Mouse (Mus musculus): ENCODE results near the gene Arid3b.

Gene Arid3b

DNA sequence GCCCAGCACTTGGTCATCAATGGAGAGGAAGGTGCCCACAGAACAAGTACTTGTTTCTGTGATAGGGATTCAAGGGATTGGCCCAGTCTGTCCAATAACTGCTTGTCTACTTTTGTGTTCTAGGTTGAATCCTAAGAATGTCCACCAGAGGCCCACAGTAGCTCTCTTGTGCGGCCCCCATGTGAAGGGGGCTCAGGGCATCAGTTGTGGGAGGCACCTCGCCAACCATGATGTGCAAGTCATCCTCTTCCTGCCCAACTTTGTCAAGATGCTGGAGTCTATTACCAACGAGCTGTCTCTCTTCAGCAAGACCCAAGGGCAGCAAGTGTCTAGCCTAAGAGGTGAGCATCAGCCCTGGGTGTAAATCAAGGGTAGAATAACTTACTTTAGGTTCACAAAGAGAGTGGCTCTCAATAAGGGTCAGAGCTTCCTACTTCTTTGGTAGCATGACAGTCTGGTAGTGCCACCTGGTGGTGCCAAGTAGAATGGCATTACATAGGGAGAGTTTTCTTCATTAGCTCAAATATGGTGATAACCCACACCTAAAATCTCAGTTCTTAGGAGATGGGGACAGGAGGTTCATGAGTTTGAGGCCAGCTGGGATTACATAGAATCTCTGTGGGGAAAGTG lies 92.0 kb downstream of the Arid3b start:
- DNase-seq (ENCODE audit: low read depth) = peak; percentile 77
